Mouse (Mus musculus) stomach, embryonic 14.5 days (tissue): Measurements from ENCODE around the gene Dnajc16. TPM values are rescaled to one million over a fixed set of nuclear protein-coding genes. Genes with fewer than 3 reads are reported as not detected.
"Not testable (repeated sequence)": the region's sequence is repeated elsewhere in the genome, so short reads cannot be mapped to it uniquely, and the experiment has no call there.

Experiments
- ATAC-seq: fragments of 200-750 bp; cut with Nextera tagmentation; 2 replicates; pipeline ENCODE4 v1.8.0; 2017; ENCODE audit warnings: low read depth, moderate TSS enrichment; ENCODE audit not compliant: insufficient number of reproducible peaks, insufficient read depth, low FRiP score
- H3K27ac ChIP-seq: fragments of 300-500 bp; sonication (generic); 2 replicates; pipeline ENCODE4 v1.5.1; 2014; ENCODE audit warnings: mild to moderate bottlenecking, low read length, moderate library complexity, mixed read lengths
- H3K27me3 ChIP-seq: fragments of 300-500 bp; sonication (generic); 2 replicates; pipeline ENCODE4 v1.6.1; 2014; ENCODE audit warnings: low read length, control low read depth, mixed read lengths; ENCODE audit not compliant: control insufficient read depth, insufficient read depth
- H3K36me3 ChIP-seq: fragments of 300-500 bp; sonication (generic); 2 replicates; pipeline ENCODE4 v1.6.1; 2014; ENCODE audit warnings: mild to moderate bottlenecking, control low read depth, low read length, moderate library complexity, mixed read lengths; ENCODE audit not compliant: control insufficient read depth, insufficient read depth
- H3K4me1 ChIP-seq: fragments of 300-500 bp; sonication (generic); 2 replicates; pipeline ENCODE4 v1.6.1; 2014; ENCODE audit warnings: low read length, control low read depth, mixed read lengths; ENCODE audit not compliant: control insufficient read depth, insufficient read depth
- H3K4me2 ChIP-seq: fragments of 300-500 bp; sonication (generic); replicated peaks from 2 replicates; pipeline ENCODE4 v1.6.1; 2014; ENCODE audit warnings: low read depth, low read length, control low read depth
- H3K4me3 ChIP-seq: fragments of 300-500 bp; sonication (generic); 2 replicates; pipeline ENCODE4 v1.5.1; 2014; ENCODE audit warnings: low read depth, low read length, control low read depth
- H3K9ac ChIP-seq: fragments of 300-500 bp; sonication (generic); replicated peaks from 2 replicates; pipeline ENCODE4 v1.6.1; 2014; ENCODE audit warnings: low read depth, mild to moderate bottlenecking, control low read depth, low read length, moderate library complexity, mixed read lengths
- H3K9me3 ChIP-seq: fragments of 300-500 bp; sonication (generic); 2 replicates; pipeline ENCODE4 v1.6.1; 2016; ENCODE audit warnings: low read depth, low read length, control low read depth; ENCODE audit not compliant: control insufficient read depth
- WGBS: fragments of 180-500 bp; shearing (Covaris S2); extraction: QIAGEN DNeasy Blood & Tissue Kit; methylation state at CpG from one replicate; pipeline ENCODE4 v1.1.7; 2014; 5-methylcytosine and 5-hydroxymethylcytosine counted together
- polyA plus RNA-seq: library from polyadenylated mRNA; unstranded; fragments of >200 nt; fragmentation: Nextera tagmentation; extraction: Ambion mirVana; gene quantifications from 2 replicates; pipeline ENCODE4 v1.2.1, GENCODE M21; 2014

Gene Dnajc16
- polyA plus RNA-seq, 1 experiment from 2014 or later: 3.7 TPM

DNA sequence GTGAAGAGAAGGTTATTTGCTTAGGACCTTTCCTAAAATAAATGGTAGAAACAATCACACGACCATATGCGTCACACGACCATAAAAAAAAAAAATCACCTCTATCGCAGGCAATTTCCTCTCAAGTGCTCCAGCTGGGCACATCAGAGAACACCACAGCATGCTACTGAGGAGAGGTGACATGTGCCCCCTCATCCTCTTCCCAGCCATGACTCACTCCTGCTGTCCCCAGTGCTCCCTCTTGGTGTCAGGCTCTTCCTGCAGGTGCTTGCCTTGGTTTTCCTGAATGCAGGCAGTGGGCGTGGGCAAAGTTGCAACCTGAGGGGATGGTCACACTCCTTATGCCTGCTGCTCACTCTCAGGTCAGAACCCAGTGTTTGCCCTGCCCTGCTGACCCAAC, 5.9 kb downstream of the Dnajc16 start:
- WGBS: 82% methylated on average over 5 of the region's 5 CpGs
- Histone ChIP-seq H3K9ac (no peak overlapping the region), H3K4me3 (no peak overlapping the region), H3K27me3 (no peaks in the 10 kb centered on the region), H3K36me3 (peaks cover 42% of the 10 kb centered on the region), H3K4me2 (no peak overlapping the region), H3K4me1 (peaks cover 4% of the 10 kb centered on the region; the same call in 1 of the 2 replicates), H3K27ac (no peak overlapping the region), H3K9me3 (no peaks in the 10 kb centered on the region)
- no peak for ATAC-seq

- 98% methylated on average over 8 of the region's 8 CpGs for WGBS
- Histone ChIP-seq H3K27ac (no peak overlapping the region), H3K4me2 (no peak overlapping the region), H3K36me3 (peaks cover 47% of the 10 kb centered on the region), H3K9me3 (no peaks in the 10 kb centered on the region), H3K4me1 (no peaks in the 10 kb centered on the region), H3K27me3 (no peaks in the 10 kb centered on the region), H3K9ac (no peak overlapping the region), H3K4me3 (no peak overlapping the region)
- ATAC-seq: no peak
Observed at GRCm38 (mm10) chr4:141781201-141781985, 9.3 kb downstream of the Dnajc16 start.

DNA sequence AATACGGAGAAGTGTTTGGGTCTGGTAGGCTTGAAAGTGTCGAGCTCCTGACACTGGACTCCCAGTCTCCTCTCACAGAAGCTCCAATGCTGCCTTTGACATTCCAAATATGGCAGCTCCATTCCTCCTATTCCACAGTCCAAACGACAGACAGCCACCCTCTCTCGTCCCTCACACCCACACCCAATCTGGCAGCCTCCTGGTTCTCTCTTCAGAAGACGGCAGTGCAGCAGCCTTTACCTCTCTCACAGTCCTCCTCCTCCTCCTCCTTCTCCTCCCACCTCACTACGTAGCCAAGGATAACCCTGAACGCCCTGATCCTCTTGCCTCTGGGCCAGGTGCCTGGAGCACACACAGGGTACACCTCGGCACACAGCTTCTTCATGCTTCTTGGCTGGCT, 10.9 kb downstream of the Dnajc16 start:
- 89% methylated on average over 8 of the region's 8 CpGs for WGBS
- ATAC-seq: no peak
- Histone ChIP-seq H3K4me2 (no peak overlapping the region), H3K9ac (no peak overlapping the region), H3K4me1 (no peaks in the 10 kb centered on the region), H3K36me3 (peaks cover 49% of the 10 kb centered on the region), H3K27me3 (no peaks in the 10 kb centered on the region), H3K9me3 (no peaks in the 10 kb centered on the region), H3K27ac (no peak overlapping the region), H3K4me3 (no peak overlapping the region)

GRCm38 (mm10) chr4:141773019-141773418, 17.7 kb downstream of the Dnajc16 start:
- not testable (repeated sequence) for ATAC-seq, H3K4me3 ChIP-seq, H3K4me1 ChIP-seq, H3K9ac ChIP-seq, H3K9me3 ChIP-seq, H3K27ac ChIP-seq, H3K27me3 ChIP-seq, H3K4me2 ChIP-seq
- 86% methylated on average over 4 of the region's 4 CpGs for WGBS
- H3K36me3 ChIP-seq: peaks cover 56% of the 10 kb centered on the region

DNA sequence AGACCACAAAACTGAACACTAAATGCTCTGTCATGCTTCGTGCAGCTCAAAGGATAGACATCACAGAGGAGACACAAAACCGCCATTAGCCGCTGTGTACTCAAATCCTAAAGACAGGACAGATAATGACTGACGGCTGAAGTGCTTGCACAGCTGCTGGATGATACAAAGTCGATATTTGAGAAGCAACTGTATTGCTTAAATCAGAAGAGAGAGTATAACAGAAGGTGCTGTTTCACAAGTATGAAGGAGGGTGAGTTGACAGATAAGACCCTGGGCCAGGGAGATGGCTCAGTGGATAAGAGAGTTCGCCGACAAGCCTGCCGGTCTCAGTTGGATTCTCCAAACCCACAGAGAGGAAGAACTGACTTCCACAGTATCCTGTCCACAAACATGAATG, 18.9 kb downstream of the Dnajc16 start:
- WGBS: 91% methylated on average over 8 of the region's 8 CpGs
- H3K4me2 ChIP-seq: no peak overlapping the region
- H3K36me3 ChIP-seq: peaks cover 59% of the 10 kb centered on the region
- H3K4me3 ChIP-seq: no peak overlapping the region
- no peak for ATAC-seq
- peaks cover 6% of the 10 kb centered on the region for H3K4me1 ChIP-seq
- H3K9ac ChIP-seq: no peak overlapping the region
- no peaks in the 10 kb centered on the region for H3K9me3 ChIP-seq
- no peak overlapping the region for H3K27ac ChIP-seq
- H3K27me3 ChIP-seq: no peaks in the 10 kb centered on the region

- Histone ChIP-seq H3K4me1 (peaks cover 11% of the 10 kb centered on the region), H3K9ac (no peak overlapping the region), H3K27me3 (no peaks in the 10 kb centered on the region), H3K36me3 (peaks cover 53% of the 10 kb centered on the region), H3K27ac (no peak overlapping the region), H3K4me2 (no peak overlapping the region), H3K9me3 (no peaks in the 10 kb centered on the region), H3K4me3 (no peak overlapping the region)
- no peak for ATAC-seq
- WGBS: 78% methylated on average over 8 of the region's 8 CpGs
Observed at GRCm38 (mm10) chr4:141769501-141770160, 21.1 kb downstream of the Dnajc16 start.

DNA sequence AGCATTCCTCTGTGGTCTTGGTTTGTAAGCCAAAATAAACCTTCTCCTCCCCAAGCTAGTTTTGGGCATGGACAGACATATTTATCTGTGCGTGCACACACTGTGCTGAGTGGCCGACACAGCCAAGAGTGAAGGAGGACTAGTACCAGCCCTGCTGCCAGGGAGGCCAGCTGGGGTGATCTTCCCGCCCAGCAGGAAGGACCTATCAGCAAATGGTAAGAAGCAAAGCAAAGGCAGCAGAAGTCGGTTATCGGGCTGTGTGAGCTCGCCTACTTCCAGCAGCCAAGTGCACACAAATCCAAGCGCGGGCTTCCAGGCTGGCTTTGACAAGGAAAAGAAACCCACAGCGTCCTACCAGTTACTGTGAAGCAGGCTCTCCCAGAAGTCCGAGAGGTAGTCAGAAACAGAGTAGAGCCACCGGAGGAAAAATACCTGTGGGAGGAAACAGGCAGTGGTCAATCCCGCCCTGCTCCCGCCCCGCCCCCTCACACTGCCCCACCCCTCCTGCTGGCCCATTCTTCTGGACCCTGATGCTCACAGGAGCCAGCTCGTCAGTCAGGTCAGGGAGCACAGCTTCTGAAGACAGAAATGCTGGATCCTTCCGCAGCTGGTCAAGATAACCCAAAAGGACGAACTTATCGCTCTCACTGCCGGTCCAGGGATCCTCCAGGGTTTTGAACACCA, 23.2 kb downstream of the Dnajc16 start:
- no peak overlapping the region for H3K9ac ChIP-seq
- no peak overlapping the region for H3K4me3 ChIP-seq
- peak; percentile 64 for ATAC-seq
- WGBS: 69% methylated on average over 19 of the region's 19 CpGs
- peaks cover 11% of the 10 kb centered on the region for H3K4me1 ChIP-seq
- no peaks in the 10 kb centered on the region for H3K9me3 ChIP-seq
- H3K4me2 ChIP-seq: no peak overlapping the region; the same call in 1 of the 2 replicates
- H3K27ac ChIP-seq: peak overlapping the region; percentile 80
- H3K36me3 ChIP-seq: peaks cover 54% of the 10 kb centered on the region
- H3K27me3 ChIP-seq: no peaks in the 10 kb centered on the region

- Histone ChIP-seq H3K4me3 (no peak overlapping the region), H3K27me3 (no peaks in the 10 kb centered on the region), H3K27ac (peak overlapping the region; percentile 80), H3K4me2 (no peak overlapping the region; the same call in 1 of the 2 replicates), H3K9ac (no peak overlapping the region), H3K9me3 (no peaks in the 10 kb centered on the region), H3K4me1 (peaks cover 11% of the 10 kb centered on the region), H3K36me3 (peaks cover 55% of the 10 kb centered on the region)
- 46% methylated on average over 19 of the region's 19 CpGs for WGBS
- peak; percentile 66; the same call in 1 of the 2 replicates for ATAC-seq
Observed at GRCm38 (mm10) chr4:141766668-141767352, 23.9 kb downstream of the Dnajc16 start.
